Mouse (Mus musculus): ENCODE measurements around the gene Rab7b. TPM values are rescaled to one million over a fixed set of nuclear protein-coding genes. Genes with fewer than 3 reads are reported as not detected.

The Rab7b gene
- polyA plus RNA-seq, 1 experiment from 2014 or later = 0.93 TPM

DNA sequence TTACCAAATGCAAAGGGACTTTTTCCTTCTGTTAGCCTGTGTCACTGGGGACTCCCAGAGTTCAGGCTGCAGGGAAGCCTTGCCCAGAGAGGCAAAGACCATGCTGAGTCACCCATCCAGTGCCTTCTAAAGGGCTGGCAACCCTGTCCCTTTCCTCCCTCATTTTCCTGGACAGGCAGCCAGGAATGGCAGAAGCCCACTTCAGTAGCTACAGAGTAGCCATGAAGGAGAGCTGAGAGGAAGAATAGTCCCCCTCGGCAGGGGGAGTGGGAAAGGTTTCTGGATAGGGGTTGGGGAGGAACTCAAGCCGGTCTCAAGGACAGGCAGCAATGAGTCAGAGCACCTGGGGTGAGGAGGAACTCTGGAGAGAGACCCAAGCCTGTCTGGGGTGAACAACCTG lies 59.3 kb downstream of the Rab7b start:
- no peak overlapping the region for H3K4me3 ChIP-seq
- no peak overlapping the region for H3K9ac ChIP-seq (replicated peaks)
- no peaks in the 10 kb centered on the region for H3K9me3 ChIP-seq
- no peak for ATAC-seq (ENCODE audit: low FRiP score, low read depth)
- H3K4me2 ChIP-seq (replicated peaks) = no peak overlapping the region
- no peak overlapping the region for H3K27ac ChIP-seq (replicated peaks)
- 0 out of 2 replicates have a peak, but pooled peaks cover 5% of the 10 kb centered on the region for H3K27me3 ChIP-seq
- H3K4me1 ChIP-seq = peaks cover 8% of the 10 kb centered on the region; the same call in 1 of the 2 replicates
- H3K36me3 ChIP-seq = no peaks in the 10 kb centered on the region
- whole genome bisulfite sequencing = 63% methylated on average over 2 of the region's 2 CpGs

- H3K4me2 ChIP-seq (replicated peaks) = no peak overlapping the region
- WGBS = 88% methylated on average over 2 of the region's 2 CpGs
- no peaks in the 10 kb centered on the region for H3K36me3 ChIP-seq
- H3K27ac ChIP-seq (replicated peaks) = no peak overlapping the region
- H3K27me3 ChIP-seq = 0 out of 2 replicates have a peak, but pooled peaks cover 5% of the 10 kb centered on the region
- H3K4me1 ChIP-seq = peaks cover 8% of the 10 kb centered on the region; the same call in 1 of the 2 replicates
- ATAC-seq (ENCODE audit: low FRiP score, low read depth) = no peak
- H3K4me3 ChIP-seq = no peak overlapping the region
- H3K9ac ChIP-seq (replicated peaks) = no peak overlapping the region
- no peaks in the 10 kb centered on the region for H3K9me3 ChIP-seq
Measured at GRCm38 (mm10) chr1:131748636-131749035, 60.1 kb downstream of the Rab7b start.

- 82% methylated on average over 15 of the region's 15 CpGs for WGBS
Measured at GRCm38 (mm10) chr1:131749706-131750545, 61.4 kb downstream of the Rab7b start.

GRCm38 (mm10) chr1:131751181-131751890 lies 62.8 kb downstream of the Rab7b start:
- 77% methylated on average over 3 of the region's 3 CpGs for WGBS
- Histone ChIP-seq H3K27me3 (0 out of 2 replicates have a peak, but pooled peaks cover 5% of the 10 kb centered on the region), H3K4me1 (peaks cover 5% of the 10 kb centered on the region; the same call in 1 of the 2 replicates), H3K9ac (replicated peaks) (no peak overlapping the region), H3K9me3 (no peaks in the 10 kb centered on the region), H3K36me3 (no peaks in the 10 kb centered on the region), H3K27ac (replicated peaks) (no peak overlapping the region), H3K4me3 (no peak overlapping the region), H3K4me2 (replicated peaks) (no peak overlapping the region)
- no peak for ATAC-seq (ENCODE audit: low FRiP score, low read depth)

More at GRCm38 (mm10) chr1:131749706-131750545, 61.4 kb downstream of the Rab7b start:
- no peak for ATAC-seq (ENCODE audit: low FRiP score, low read depth)
- no peak overlapping the region for H3K9ac ChIP-seq (replicated peaks)
- no peak overlapping the region for H3K4me2 ChIP-seq (replicated peaks)
- H3K27me3 ChIP-seq = 0 out of 2 replicates have a peak, but pooled peaks cover 5% of the 10 kb centered on the region
- H3K4me1 ChIP-seq = peaks cover 8% of the 10 kb centered on the region; the same call in 1 of the 2 replicates
- H3K9me3 ChIP-seq = no peaks in the 10 kb centered on the region
- no peaks in the 10 kb centered on the region for H3K36me3 ChIP-seq
- H3K27ac ChIP-seq (replicated peaks) = no peak overlapping the region
- H3K4me3 ChIP-seq = no peak overlapping the region

GRCm38 (mm10) chr1:131751891-131752311 lies 63.4 kb downstream of the Rab7b start:
- WGBS = 71% methylated on average over 10 of the region's 10 CpGs
- Histone ChIP-seq H3K9ac (replicated peaks) (no peak overlapping the region), H3K4me3 (no peak overlapping the region), H3K4me2 (replicated peaks) (no peak overlapping the region), H3K9me3 (no peaks in the 10 kb centered on the region), H3K4me1 (0 out of 2 replicates have a peak, but pooled peaks cover 3% of the 10 kb centered on the region), H3K27ac (replicated peaks) (no peak overlapping the region), H3K27me3 (0 out of 2 replicates have a peak, but pooled peaks cover 5% of the 10 kb centered on the region), H3K36me3 (no peaks in the 10 kb centered on the region)
- no peak for ATAC-seq (ENCODE audit: low FRiP score, low read depth)

DNA sequence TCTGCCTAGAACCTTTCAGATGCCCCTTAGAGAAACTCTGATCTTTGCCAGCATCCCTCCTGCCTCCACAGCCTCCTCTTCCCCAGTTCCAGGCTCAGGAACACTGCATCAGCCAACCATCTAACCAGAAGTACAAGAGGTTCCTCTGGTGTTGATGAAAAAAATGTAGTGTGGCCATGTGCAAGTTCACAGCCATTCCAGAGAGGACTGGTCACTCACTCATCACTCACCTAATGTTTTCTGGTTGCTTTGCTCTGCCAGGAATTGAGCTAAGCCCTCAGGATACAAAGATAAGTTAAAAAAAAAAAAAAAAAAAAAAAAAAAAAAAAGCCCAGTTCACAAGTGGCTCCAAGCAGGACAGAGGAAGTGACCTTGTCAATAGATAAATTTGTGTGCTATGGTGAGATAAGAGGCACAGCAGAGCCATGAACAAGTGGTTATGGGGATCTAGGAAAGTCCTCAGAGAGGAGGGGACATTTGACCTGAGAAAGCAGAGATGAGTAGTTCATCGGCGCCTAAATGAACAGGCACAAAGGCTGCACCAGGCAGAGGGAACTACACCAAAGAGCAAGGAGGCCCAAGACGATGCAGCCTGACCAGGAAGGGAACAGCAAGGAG lies 65.8 kb downstream of the Rab7b start:
- Histone ChIP-seq H3K27ac (replicated peaks) (no peak overlapping the region), H3K9ac (replicated peaks) (no peak overlapping the region), H3K27me3 (0 out of 2 replicates have a peak, but pooled peaks cover 5% of the 10 kb centered on the region), H3K4me2 (replicated peaks) (no peak overlapping the region), H3K9me3 (no peaks in the 10 kb centered on the region), H3K4me3 (no peak overlapping the region), H3K36me3 (no peaks in the 10 kb centered on the region), H3K4me1 (peaks cover 2% of the 10 kb centered on the region; the same call in 1 of the 2 replicates)
- WGBS = 80% methylated on average over 3 of the region's 3 CpGs
- ATAC-seq (ENCODE audit: low FRiP score, low read depth) = no peak

- 94% methylated on average over 4 of the region's 4 CpGs for WGBS
- Histone ChIP-seq H3K27ac (replicated peaks) (no peak overlapping the region), H3K36me3 (no peaks in the 10 kb centered on the region), H3K9ac (replicated peaks) (no peak overlapping the region), H3K9me3 (no peaks in the 10 kb centered on the region), H3K4me2 (replicated peaks) (no peak overlapping the region), H3K27me3 (0 out of 2 replicates have a peak, but pooled peaks cover 5% of the 10 kb centered on the region), H3K4me1 (peaks cover 2% of the 10 kb centered on the region; the same call in 1 of the 2 replicates), H3K4me3 (no peak overlapping the region)
- ATAC-seq (ENCODE audit: low FRiP score, low read depth) = no peak
Measured at GRCm38 (mm10) chr1:131754916-131755315, 66.4 kb downstream of the Rab7b start.

DNA sequence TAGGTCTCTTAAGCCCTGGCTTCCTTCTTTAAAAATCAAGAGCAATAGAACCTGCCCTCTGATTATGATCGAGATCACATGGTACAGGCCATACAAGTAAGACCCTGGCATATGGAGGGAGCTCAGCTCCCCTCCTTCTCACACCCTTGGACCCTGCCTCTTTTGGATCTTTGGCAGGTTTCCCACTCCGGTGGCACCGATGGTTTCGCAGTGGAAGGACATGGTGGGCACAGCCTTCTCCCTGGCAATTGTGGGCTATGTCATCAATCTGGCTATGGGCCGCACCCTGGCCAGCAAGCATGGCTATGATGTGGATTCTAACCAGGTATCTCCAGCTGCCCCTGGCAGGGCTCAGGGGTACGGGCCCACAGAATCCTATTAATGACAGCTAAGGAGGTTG lies 68.7 kb downstream of the Rab7b start:
- Histone ChIP-seq H3K9ac (replicated peaks) (no peak overlapping the region), H3K4me3 (no peak overlapping the region), H3K4me1 (peaks cover 2% of the 10 kb centered on the region; the same call in 1 of the 2 replicates), H3K27me3 (no peaks in the 10 kb centered on the region), H3K4me2 (replicated peaks) (no peak overlapping the region), H3K9me3 (no peaks in the 10 kb centered on the region), H3K27ac (replicated peaks) (no peak overlapping the region), H3K36me3 (no peaks in the 10 kb centered on the region)
- 94% methylated on average over 6 of the region's 6 CpGs for WGBS
- no peak for ATAC-seq (ENCODE audit: low FRiP score, low read depth)

- H3K4me3 ChIP-seq = no peak overlapping the region
- no peak overlapping the region for H3K9ac ChIP-seq (replicated peaks)
- H3K9me3 ChIP-seq = no peaks in the 10 kb centered on the region
- H3K36me3 ChIP-seq = no peaks in the 10 kb centered on the region
- H3K4me1 ChIP-seq = peaks cover 2% of the 10 kb centered on the region; the same call in 1 of the 2 replicates
- 41% methylated on average over 7 of the region's 7 CpGs for WGBS
- no peak overlapping the region for H3K4me2 ChIP-seq (replicated peaks)
- ATAC-seq (ENCODE audit: low FRiP score, low read depth) = peak; percentile 54
- H3K27me3 ChIP-seq = no peaks in the 10 kb centered on the region
- H3K27ac ChIP-seq (replicated peaks) = no peak overlapping the region
Measured at GRCm38 (mm10) chr1:131758796-131759195, 70.3 kb downstream of the Rab7b start.

DNA sequence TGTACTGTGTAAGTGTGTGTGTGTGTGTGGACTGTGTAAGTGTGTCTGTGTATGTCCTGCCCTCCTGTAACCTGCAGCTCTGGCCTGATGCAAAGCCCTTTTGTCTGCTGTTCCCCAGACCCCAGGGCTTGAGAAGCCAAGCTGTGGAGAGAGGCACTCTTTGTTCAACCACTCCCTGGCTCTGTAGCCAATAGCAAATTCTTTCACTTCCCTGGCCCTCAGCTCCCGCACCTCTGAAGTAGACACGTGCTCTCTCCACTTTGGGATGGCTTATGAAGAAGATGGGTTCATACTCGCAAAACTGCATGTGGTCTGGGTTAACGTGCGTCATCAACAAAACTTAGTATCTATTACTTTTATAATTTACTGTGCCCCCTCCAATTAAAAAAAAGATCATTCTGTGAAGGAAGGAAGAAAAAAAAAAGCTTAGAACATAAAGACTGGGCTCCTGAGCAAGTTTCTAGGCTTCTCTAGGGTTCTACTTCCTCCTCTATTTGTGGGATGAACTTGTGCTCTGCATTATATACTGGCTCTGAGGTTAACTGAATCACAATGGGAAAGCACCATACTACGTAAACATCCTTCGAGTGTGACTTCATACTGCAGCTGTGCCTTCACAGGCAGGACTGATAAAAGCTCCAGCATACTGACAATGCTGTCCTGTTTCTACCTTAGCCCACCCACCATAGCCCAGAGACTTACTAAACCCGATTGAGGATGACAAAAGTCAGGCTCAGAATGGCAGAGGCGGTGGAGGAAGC lies 71.4 kb downstream of the Rab7b start:
- no peaks in the 10 kb centered on the region for H3K27me3 ChIP-seq
- WGBS = 65% methylated on average over 9 of the region's 9 CpGs
- ATAC-seq (ENCODE audit: low FRiP score, low read depth) = peak; percentile 38; the same call in 1 of the 2 replicates
- no peak overlapping the region for H3K4me2 ChIP-seq (replicated peaks)
- no peak overlapping the region for H3K27ac ChIP-seq (replicated peaks)
- no peak overlapping the region for H3K4me3 ChIP-seq
- H3K4me1 ChIP-seq = peaks cover 2% of the 10 kb centered on the region; the same call in 1 of the 2 replicates
- no peak overlapping the region for H3K9ac ChIP-seq (replicated peaks)
- H3K36me3 ChIP-seq = no peaks in the 10 kb centered on the region
- no peaks in the 10 kb centered on the region for H3K9me3 ChIP-seq

DNA sequence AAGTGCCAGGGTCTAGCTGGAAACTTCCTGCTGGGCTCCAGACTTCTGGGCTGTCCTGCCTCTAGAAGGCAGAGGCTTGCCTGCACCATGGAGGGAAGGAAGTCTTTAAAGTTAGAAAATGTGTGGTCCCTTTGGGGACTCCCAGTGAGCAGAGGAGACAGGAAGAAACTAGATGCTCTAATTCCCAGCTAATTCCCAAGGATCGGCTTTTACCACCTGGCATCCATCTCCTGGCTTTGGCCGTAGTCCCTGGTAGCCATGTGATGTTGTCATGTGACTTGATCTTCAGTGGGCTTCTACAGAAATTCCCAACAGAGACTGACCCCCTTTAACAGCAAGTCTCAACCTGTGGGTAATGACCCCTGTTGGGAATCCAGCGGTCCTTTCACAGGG lies 71.9 kb downstream of the Rab7b start:
- Histone ChIP-seq H3K27me3 (no peaks in the 10 kb centered on the region), H3K9ac (replicated peaks) (no peak overlapping the region), H3K9me3 (no peaks in the 10 kb centered on the region), H3K4me1 (peaks cover 2% of the 10 kb centered on the region; the same call in 1 of the 2 replicates), H3K27ac (replicated peaks) (no peak overlapping the region), H3K36me3 (no peaks in the 10 kb centered on the region), H3K4me2 (replicated peaks) (no peak overlapping the region), H3K4me3 (no peak overlapping the region)
- WGBS = 92% methylated on average over 3 of the region's 3 CpGs
- ATAC-seq (ENCODE audit: low FRiP score, low read depth) = no peak
